Mouse (Mus musculus): ENCODE results near the gene Sftpd. TPM values are rescaled to one million over a fixed set of nuclear protein-coding genes. Genes with fewer than 3 reads are reported as not detected.

The Sftpd gene
- total RNA-seq, 2 experiments from 2014 or later, result not detected

DNA sequence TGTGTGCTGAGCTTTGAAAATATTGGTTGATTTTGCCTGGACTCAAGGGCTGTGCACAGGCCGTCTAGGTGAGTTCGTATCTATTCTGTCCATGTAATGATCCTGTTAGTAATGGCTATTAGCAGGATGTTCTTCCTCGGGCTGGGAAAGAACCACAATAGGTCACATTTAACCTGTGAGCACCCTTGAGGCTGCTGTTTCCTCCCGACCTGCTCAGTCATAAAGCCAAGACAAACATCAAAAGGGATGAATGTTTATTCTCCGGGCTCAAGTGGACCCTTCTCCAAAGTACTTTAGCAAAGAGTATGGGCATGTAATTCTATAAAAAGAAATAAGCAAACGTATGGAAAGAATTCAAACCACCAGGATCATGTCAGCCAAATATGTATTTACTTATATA is 38.9 kb downstream of the Sftpd start:
- no peak for DNase-seq (ENCODE audit: low spot score in 2 of 2)
- no peak overlapping the region for H3K4me3 ChIP-seq
- no peak for TF ChIP-seq CTCF (conservative IDR thresholded peaks at IDR 0.05)
- no peak overlapping the region for H3K27ac ChIP-seq

- no peak for DNase-seq (ENCODE audit: low spot score in 2 of 2)
- no peak overlapping the region for H3K4me3 ChIP-seq
- H3K27ac ChIP-seq, result no peak overlapping the region
- TF ChIP-seq CTCF (conservative IDR thresholded peaks at IDR 0.05), result no peak
These were observed 44.3 kb downstream of the Sftpd start for GRCm38 (mm10) chr14:41140686-41141085.

GRCm38 (mm10) chr14:41137006-41137405 is 47.9 kb downstream of the Sftpd start:
- no peak for DNase-seq (ENCODE audit: low spot score in 2 of 2)
- Histone ChIP-seq H3K4me3 (no peak overlapping the region), H3K27ac (no peak overlapping the region)
- TF ChIP-seq CTCF (conservative IDR thresholded peaks at IDR 0.05), result no peak

GRCm38 (mm10) chr14:41131540-41131939 is 53.4 kb downstream of the Sftpd start, which contains the start of gene Sftpa1:
TSS of gene Sftpa1 (plus strand) at chr14:41131782.
- DNase-seq (ENCODE audit: low spot score in 2 of 2), result no peak
- TF ChIP-seq CTCF (conservative IDR thresholded peaks at IDR 0.05), result no peak

DNA sequence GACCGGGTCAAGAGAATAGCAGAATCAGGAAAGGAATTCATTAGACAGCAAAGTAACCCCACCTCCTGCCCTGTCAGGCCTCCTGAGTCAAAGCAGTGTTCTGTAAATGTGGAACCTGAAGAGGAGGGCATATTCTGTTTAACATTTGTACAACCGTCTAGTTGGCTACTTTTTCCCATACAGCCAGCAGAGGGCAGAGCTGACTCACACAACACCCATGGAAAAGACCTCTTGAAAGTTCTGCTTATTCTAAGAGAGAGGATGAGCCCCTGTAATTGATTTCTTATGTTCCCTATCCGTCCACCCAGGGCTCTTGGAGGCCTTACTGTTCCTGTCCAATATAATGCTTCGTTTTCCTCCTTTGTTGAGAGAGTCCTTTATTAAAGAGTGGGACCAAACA is 57.0 kb downstream of the Sftpd start:
- peak; percentile 84 for TF ChIP-seq CTCF (conservative IDR thresholded peaks at IDR 0.05)
- Histone ChIP-seq H3K4me3 (no peak overlapping the region), H3K27ac (no peak overlapping the region)
- peak; percentile 8 to 34 for DNase-seq (ENCODE audit: low spot score in 2 of 2)

More at GRCm38 (mm10) chr14:41131540-41131939, 53.4 kb downstream of the Sftpd start, which contains the start of gene Sftpa1:
- no peak within 1 kb of the TSS for H3K4me3 ChIP-seq
- no peak within 1 kb of the TSS for H3K27ac ChIP-seq

- H3K27ac ChIP-seq, result no peak overlapping the region
- DNase-seq (ENCODE audit: low spot score in 2 of 2), result no peak
- TF ChIP-seq CTCF (conservative IDR thresholded peaks at IDR 0.05), result no peak
- H3K4me3 ChIP-seq, result no peak overlapping the region
These were observed 60.3 kb downstream of the Sftpd start for GRCm38 (mm10) chr14:41124683-41125082.

Other genes with a start within 250 kb of the Sftpd start
- 10 to 100 TPM; 27.0 to 30.0 TPM for gene Tspan14, start 218.3 kb downstream of the Sftpd start, total RNA-seq (2021)
- gene Fam213a, start 171.4 kb downstream of the Sftpd start, total RNA-seq (2021), result 100 to 1,000 TPM; 154 to 159 TPM
- under 1 TPM; 0.61 to 0.95 TPM for gene Dydc2, start 115.9 kb downstream of the Sftpd start, total RNA-seq (2021)
- not detected for gene Dydc1, start 112.2 kb downstream of the Sftpd start, total RNA-seq (2021)
- gene Mat1a, start 80.1 kb downstream of the Sftpd start, total RNA-seq (2021), result not detected
- not detected for gene Sftpa1, start 53.4 kb downstream of the Sftpd start, total RNA-seq (2021)
- gene Mbl1, start 33.7 kb downstream of the Sftpd start, total RNA-seq (2021), result not detected
- gene Gm2832, start 93.7 kb upstream of the Sftpd start, total RNA-seq (2021), result not detected
- gene Gm5798, start 163.5 kb upstream of the Sftpd start, total RNA-seq (2021), result not detected
- gene Gm7945, start 201.2 kb upstream of the Sftpd start, total RNA-seq (2021), result not detected
- not detected for gene Gm6482, start 223.1 kb upstream of the Sftpd start, total RNA-seq (2021)